Mouse (Mus musculus) left cerebral cortex, adult 9 months (tissue): ENCODE measurements at regions not wholly inside any gene's neighbourhood (a gene's known extent, or its start where the extent isn't known, plus 50 kb on each side); places are given as distances from the start of the nearest gene placed in this dataset.

Source experiments
- DNase-seq, 2 experiments: peaks; one replicate each; pipeline ENCODE4 v3.0.0; 2022; ENCODE audit warnings: low spot score in 2 of 2

GRCm38 (mm10) chr7:134534821-134535220, 135.6 kb upstream of the Dock1 start:
- DNase-seq, result peak in 1 of 2 experiments; percentile 24

GRCm38 (mm10) chr7:134541699-134542098, 128.8 kb upstream of the Dock1 start:
- DNase-seq, result no peak

GRCm38 (mm10) chr7:134546187-134546586, 124.3 kb upstream of the Dock1 start:
- no peak for DNase-seq

- DNase-seq, result no peak
Observed at GRCm38 (mm10) chr7:134549286-134549919, 121.1 kb upstream of the Dock1 start.

GRCm38 (mm10) chr7:134550221-134550809, 120.1 kb upstream of the Dock1 start:
- DNase-seq, result peak in 1 of 2 experiments; percentile 28

GRCm38 (mm10) chr7:134552051-134552451, 118.4 kb upstream of the Dock1 start:
- no peak for DNase-seq

- DNase-seq, result no peak
Observed at GRCm38 (mm10) chr7:134556061-134556460, 114.4 kb upstream of the Dock1 start.

- DNase-seq, result peak in 1 of 2 experiments; percentile 70
Observed at GRCm38 (mm10) chr7:134566322-134566721, 104.1 kb upstream of the Dock1 start.

- DNase-seq, result no peak
Observed at GRCm38 (mm10) chr7:134569247-134569646, 101.2 kb upstream of the Dock1 start.

GRCm38 (mm10) chr7:134570176-134570810, 100.2 kb upstream of the Dock1 start:
- no peak for DNase-seq

- DNase-seq, result no peak
Observed at GRCm38 (mm10) chr7:134581746-134582145, 88.7 kb upstream of the Dock1 start.

GRCm38 (mm10) chr7:134585478-134585877, 85.0 kb upstream of the Dock1 start:
- no peak for DNase-seq

- no peak for DNase-seq
Observed at GRCm38 (mm10) chr7:134586990-134587389, 83.5 kb upstream of the Dock1 start.

- no peak for DNase-seq
Observed at GRCm38 (mm10) chr7:134607886-134608285, 62.6 kb upstream of the Dock1 start.

- DNase-seq, result no peak
Observed at GRCm38 (mm10) chr7:134610159-134610558, 60.3 kb upstream of the Dock1 start.

- DNase-seq, result no peak
Observed at GRCm38 (mm10) chr7:134611371-134611770, 59.1 kb upstream of the Dock1 start.

GRCm38 (mm10) chr7:134612175-134612633, 58.2 kb upstream of the Dock1 start:
- peak in 1 of 2 experiments; percentile 29 for DNase-seq

GRCm38 (mm10) chr7:134619220-134619975, 51.1 kb upstream of the Dock1 start:
- DNase-seq, result no peak

- DNase-seq, result no peak
Observed at GRCm38 (mm10) chr7:134620006-134620405, 50.4 kb upstream of the Dock1 start.
